Mouse (Mus musculus) left cerebral cortex, postnatal 10 days (tissue): ENCODE measurements around the gene Cnksr2. TPM values are rescaled to one million over a fixed set of nuclear protein-coding genes. Genes with fewer than 3 reads are reported as not detected.
A peak's percentile ranks its signal among the peaks of the same experiment; 100 is the strongest.

ENCODE experiments used
- DNase-seq, 2 experiments: peaks; one replicate each; pipeline ENCODE4 v3.0.0; 2021 to 2022; ENCODE audit warnings: low spot score in 2 of 2, mixed read lengths in 1 of 2; ENCODE audit errors: extremely low spot score in 1 of 2
- intact Hi-C: fragments of 180-260 bp; cut with DNase I; formaldehyde crosslinking; loops from one replicate; pipeline ENCODE4 v1.15.1; 2025
- total RNA-seq, 2 experiments: library from RNA; stranded (reverse); gene quantifications; 2 replicates each; pipeline ENCODE4 v1.2.3; 2021

Gene Cnksr2
- 100 to 1,000 TPM; 141 to 151 TPM for total RNA-seq

DNA sequence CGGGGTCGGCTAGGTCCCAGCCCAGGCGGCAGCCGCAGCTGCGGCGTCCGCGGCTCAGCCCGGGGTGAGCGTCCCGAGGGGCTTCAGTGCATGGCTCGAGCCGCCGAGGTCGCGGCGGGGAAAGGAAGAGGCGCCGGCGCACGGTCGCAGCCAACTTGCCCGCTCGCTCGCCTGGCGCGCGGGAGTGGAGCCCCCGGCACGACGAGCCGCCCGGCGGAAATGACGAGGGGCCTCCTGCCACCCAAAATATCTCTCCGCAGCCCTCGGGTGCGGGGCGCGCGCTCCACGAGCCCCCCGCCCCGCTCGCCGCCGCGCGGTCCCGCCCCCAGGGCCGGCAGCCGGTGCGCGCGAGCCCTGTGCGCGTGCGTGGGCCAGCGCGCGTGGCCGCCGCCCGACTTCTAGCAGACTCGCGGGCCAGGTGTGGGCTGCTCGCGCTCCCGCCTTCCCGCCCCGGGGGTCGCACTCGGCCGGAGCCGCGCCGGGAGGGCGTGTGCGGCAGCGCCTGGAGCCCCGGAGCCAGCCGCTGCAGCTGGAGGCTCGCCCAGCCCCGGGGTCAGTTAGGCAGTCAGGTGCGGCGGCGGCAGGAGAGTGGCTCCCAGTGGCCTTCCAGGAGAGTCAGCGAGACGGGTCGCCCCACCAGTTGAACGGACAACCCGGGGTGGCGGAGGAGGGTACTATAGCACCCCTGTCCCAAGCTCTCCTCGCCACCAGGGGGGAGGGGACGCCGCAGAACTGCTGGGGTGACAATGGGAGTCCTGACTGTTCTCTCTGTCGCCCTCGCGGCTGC lies at the start of gene Cnksr2:
Gene Cnksr2 (minus strand): TSS at position 238 of the 787 bp plus-strand sequence.
- peak; percentile 30 to 57 for DNase-seq
- intact Hi-C loops, result loop anchor here (2.0 to 10.0 kb wide), 4 partner anchors 242 to 880 kb away; no protein-coding TSS in a partner anchor

DNA sequence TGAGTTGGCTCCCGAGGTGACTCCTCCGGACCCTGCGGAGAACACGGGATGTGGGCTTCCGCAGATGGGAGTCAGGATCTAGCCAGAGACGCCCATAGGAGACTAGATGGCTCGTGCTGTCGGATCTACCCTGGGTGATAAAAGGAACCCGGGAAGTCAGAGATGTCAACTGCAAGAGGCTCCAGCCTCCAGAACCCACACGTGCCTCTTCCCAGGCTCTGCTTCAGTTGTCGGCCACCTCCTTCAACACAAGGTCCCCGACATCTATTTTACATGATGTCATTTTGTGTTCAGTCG lies 698 bp upstream of the Cnksr2 start:
- no peak for DNase-seq
- intact Hi-C loops, result loop anchor here (2.0 to 10.0 kb wide), 4 partner anchors 241 to 879 kb away; no protein-coding TSS in a partner anchor

DNA sequence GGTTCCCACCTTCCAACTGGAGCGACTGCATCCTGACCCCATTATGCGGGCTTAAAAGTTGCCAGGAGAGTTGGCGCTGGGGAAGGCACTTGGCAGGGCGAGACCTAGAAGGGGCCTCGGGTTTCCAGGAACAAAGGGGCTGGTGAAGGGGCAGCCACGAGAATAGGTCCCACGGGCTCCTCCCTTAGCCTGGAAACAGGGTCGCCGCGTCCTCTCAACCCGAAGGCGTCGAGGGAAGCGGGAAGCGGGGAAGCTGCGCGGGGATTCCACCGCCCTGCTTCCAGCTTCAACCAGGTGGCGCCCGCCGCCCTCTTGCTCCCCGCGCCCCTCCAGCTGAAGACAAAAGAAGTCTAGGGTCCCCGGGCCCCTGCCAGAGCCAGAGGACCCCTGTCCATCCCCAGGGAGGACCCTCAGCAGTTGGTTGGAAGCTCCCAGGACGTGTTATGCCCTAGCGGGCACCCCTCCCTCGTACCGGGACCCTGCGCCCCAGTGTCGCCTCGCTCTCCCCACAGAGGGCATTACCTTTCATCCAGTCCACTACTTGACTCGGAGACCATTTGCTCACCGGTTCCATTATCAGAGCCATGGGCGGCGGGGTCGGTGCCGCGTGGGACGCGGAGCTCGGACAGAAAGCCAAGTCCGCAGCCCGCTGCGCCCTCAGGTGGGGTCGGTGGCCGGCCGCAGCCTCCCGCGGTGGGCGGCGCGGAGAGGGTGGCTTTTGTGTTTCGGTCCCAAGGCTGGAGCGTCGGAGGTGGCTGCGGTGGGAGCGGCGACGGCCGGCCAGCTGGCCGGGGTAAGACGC lies 638 bp downstream of the Cnksr2 start:
- intact Hi-C loops, result loop anchor here (2.0 to 10.0 kb wide), 4 partner anchors 242 to 880 kb away; no protein-coding TSS in a partner anchor
- peak in 1 of 2 experiments; percentile 24 for DNase-seq

DNA sequence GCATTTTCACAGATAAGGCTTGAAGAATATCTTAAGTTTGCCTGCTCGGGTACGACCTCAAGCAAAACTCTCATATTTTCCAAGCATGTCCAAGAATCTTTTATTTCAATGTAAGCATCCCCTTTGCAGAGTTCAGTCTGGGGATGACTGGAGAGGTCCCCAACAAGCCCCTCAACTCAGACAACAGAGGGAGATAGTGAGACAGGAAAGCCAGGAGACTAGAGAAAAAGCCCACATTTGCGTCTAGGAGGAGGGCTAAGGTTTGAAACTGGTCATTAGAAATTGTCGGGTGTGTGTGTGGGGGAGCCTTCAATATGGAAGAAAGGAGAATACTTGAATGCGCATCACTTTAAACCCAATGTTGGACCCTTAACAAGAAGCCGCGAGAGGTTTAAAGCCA lies 1.4 kb downstream of the Cnksr2 start:
- no peak for DNase-seq
- intact Hi-C loops, result loop anchor here (2.0 to 10.0 kb wide), 4 partner anchors 243 to 881 kb away; no protein-coding TSS in a partner anchor

DNA sequence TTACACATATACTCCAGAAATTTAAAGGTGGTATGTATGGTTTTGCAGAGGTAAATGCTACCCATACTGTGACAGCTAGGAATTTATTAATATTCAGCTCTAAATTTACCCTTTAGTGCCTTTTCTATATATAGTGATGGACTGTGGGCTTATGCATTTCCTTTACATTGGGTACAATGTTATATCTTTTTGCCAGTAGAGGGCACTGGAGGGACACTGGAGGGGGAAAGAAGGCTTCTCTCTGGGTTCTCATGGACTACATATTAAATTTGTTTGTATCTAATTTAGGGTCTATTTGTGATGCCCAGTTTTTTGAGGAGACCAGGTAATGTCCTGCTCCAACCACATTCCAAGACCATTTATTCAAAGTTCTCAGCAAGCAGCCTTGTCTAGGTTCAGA lies 91.4 kb downstream of the Cnksr2 start:
- DNase-seq, result no peak
- intact Hi-C loops, result loop anchor here (10.0 kb wide), 1 partner anchor 973 kb away; no protein-coding TSS in a partner anchor

DNA sequence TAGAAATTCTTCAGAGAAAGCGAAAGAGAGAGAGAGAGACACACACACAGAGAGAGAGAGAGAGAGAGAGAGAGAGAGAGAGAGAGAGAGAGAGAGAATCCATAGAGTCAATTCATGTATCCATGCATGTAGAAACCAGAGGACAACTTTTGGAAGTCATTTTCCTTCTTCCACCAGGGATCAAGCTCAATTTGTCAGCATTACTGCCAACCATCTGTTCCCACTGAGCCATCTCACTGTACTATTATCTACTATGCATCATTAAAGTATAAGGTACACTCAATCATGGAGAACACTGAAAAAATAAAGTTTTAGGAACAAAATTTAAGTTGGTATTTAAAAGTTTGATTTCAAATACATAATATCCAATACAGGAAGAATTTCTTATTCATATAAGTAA lies 93.8 kb downstream of the Cnksr2 start:
- DNase-seq, result no peak
- intact Hi-C loops, result no loop called here

DNA sequence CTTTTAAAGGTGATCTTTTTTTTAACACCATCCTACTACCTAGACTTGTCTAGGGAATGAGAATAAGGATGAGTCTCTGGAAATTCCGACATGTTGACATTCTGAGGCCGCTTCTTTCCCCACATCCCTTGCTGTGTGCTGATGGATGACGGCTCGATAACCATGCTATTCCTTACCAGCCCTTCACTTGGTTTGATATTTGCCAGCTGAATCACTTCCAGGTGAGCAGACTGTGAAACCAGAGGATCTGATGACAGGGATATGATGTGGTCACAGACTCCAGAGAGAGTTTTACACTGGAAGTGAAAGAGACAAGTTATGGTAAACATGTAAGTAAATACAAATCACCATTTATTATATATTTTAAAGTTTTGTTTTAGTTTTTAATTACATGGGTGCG lies 98.0 kb downstream of the Cnksr2 start:
- intact Hi-C loops, result no loop called here

DNA sequence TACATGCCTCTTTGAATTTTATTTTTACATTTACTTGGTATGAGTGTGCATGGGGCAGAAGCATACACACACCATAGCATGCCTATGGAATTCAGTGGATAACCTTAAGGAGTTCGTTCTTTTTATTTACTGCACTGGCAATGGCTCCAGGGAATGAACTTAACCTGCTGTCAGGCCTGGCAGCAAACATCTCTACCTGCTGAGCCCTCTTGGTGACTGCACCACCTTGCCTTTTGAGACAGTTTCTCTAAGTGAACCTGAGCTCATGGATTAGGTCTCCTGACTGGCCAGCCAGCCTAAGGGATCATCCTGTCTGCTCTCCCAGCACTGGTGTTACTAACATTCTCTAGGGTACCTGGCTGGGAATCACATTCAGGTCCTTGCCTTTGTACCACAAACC lies 106.5 kb downstream of the Cnksr2 start:
- intact Hi-C loops, result no loop called here
- no peak for DNase-seq

More for the DNA sequence above, 98.0 kb downstream of the Cnksr2 start:
- no peak for DNase-seq

DNA sequence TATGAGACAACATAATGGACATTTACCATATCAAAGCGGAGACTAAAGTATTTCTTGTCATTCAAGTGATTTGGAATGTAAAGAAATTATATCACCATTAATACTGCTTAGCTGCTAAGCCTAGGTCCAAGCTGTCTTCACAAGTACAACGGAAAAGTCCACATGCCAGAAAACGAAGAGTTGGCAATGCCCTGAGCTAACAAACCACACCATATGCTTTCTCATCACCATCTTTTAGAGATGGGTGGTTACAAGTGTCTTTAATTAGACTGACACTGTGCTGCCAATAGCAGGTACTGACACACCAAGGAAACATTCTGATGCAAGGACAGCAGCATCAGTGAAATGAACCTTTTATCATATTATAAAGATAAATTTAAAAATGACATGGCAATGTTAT lies 123.0 kb downstream of the Cnksr2 start:
- intact Hi-C loops, result no loop called here
- DNase-seq, result no peak

DNA sequence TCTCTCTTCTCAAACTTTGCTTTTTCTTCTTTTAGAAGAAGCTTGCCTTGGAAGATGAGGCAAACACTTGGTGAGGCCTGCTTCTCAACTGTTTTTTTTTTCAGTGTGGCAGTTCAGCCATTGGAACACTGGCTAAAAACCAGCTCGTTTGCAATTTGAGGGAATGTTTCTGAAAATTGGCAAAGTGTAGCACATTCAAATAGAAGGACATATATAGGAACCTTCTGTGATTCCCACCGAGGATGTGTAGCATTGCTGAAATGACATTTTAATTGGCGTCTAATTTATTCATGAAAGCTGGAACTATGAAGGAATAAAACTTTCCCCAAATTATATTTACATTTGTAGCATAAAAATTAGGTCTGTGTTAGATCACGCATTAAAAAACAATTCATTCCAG lies 213.1 kb downstream of the Cnksr2 start:
- no peak for DNase-seq
- intact Hi-C loops, result no loop called here

DNA sequence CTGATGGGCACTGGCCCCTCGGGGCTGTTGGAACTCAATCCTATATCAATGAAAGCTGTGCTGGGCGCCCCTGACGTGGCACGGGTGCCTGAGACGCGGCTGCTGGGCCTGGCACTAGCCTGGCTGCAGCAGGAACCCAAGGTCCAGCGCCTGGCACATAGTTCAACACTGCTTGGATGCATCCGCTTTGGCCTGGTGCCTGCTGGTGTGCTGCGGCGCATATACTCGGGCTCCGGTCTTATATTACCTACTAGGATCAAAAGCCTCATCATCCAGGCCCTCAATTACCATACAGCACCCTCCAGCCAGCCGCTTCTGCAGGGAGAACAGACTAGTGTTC lies 224.2 kb downstream of the Cnksr2 start:
- peak in 1 of 2 experiments; percentile 21 for DNase-seq
- intact Hi-C loops, result no loop called here

DNA sequence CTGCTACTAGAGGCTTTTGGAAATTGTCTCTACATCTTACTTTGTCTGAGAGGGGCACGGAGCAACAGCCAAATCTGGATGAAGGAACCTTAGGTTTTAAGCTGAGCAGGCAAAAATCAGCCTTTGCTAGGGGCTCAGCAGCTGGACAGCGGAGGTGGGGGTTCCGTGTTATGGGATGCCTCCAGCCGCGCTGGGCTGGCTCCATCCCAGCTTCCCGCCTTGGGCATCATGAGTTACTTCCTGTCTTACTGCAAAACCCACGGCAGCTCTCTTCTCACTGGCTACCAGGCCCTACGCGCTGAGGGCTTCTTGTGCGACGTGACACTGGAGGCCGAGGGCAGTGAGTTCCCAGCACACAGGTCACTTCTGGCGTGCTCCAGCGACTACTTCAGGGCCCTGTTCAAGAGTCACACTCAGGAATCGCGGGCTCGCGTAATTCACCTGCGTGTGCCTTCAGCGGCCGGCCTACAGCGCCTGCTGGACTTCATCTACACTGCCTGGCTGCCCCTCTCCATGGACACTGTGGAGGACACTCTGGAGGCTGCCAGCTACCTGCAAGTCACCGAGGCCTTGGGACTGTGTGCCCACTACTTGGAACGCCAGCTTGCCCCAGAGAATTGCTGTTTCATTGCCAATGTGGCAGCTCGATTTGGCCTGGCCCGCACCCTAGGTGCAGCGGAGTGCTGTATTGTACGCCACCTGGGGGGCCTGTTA lies 224.7 kb downstream of the Cnksr2 start, which contains the start of gene Klhl34:
Gene Klhl34 (plus strand): TSS at position 229 of the 714 bp plus-strand sequence.
- peak in 1 of 2 experiments; percentile 32 for DNase-seq
- intact Hi-C loops, result no loop called here

DNA sequence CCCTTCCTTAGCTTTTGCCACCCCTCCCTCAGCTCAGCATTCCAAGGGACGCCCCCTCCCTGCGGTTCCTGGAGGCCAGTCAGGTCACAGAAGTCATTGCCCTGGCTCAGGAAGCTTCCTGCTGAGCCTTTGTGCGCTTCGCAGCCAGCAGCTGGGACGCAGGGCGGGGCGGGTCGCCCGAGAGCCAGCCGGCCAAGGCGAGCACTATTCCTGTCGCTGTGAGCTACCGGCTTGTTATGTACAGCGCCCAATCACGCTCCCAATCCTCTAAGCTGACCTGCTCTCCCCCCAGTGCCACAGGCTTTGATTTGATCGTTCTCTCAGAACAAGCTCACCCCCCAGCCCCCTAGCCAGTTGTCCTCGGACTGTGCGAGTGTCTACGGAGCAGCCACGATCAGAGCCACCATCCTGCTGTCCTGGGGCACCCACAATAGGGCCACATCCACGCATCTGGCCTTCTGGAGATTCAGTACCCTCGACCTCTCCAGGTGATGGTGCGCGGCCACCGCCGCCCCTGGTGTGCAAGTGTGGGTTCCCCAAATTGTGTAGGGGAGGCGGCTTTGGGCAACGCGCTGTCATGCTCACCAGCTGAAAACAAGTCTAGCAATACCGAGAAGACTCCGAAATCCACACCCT lies 225.4 kb downstream of the Cnksr2 start:
- intact Hi-C loops, result no loop called here
- DNase-seq, result peak in 1 of 2 experiments; percentile 56

DNA sequence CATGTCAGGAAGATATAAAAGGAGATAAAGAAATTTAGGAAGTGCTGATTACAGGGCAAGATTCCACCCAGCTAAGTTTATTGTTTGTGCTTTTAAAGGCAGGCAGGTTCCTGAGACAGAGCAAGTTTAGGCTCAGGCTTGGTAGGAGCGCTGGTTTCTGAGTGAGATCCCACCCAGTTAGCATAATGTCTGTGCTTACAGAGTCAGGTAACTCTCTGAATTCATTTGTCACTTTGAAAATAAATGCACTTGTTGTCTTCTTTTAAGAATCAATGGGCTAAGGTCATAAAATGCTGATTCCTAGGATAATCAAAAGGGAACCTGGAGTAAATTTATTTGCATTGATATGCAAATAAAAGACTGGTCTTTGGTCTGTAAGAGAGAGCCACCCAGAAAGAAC lies 233.4 kb downstream of the Cnksr2 start:
- DNase-seq, result no peak
- intact Hi-C loops, result no loop called here

DNA sequence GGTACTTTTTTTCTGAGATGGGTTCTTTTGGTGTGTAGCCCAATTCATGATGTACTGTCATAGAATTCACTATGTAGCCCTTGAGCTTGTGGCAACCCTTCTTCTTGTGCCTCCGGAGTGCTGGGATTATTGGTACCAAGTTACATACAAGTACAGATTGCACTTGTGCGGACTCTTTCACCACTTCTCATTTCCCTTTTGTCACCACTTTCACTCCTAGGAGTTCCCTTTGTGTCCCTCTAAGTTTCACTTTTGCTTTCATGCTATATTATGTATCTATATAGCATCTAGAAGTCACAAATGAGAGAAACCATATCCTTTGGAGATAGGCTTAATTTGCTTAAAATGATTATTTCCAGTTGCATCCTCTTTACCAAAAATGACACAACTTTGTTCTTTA lies 241.4 kb downstream of the Cnksr2 start:
- no peak for DNase-seq

More for the DNA sequence above, 241.4 kb downstream of the Cnksr2 start:
- intact Hi-C loops, result no loop called here
